Mouse (Mus musculus) splenic B cell, adult 2 months (primary cell): ENCODE data around the gene Olfr53.
"Not testable (repeated sequence)": the region's sequence is repeated elsewhere in the genome, so short reads cannot be mapped to it uniquely, and the experiment has no call there.

Experiments used
- DNase-seq: peaks from one replicate; pipeline ENCODE4 v3.0.0-alpha.2; 2011; ENCODE audit warnings: low read depth, low spot score
- H3K27me3 ChIP-seq: 2 replicates; pipeline ENCODE4 v1.6.1; 2012; ENCODE audit warnings: mild to moderate bottlenecking, low read length, moderate library complexity, mixed read lengths; ENCODE audit not compliant: control insufficient read depth, poor library complexity, insufficient read depth, severe bottlenecking
- H3K36me3 ChIP-seq: 2 replicates; pipeline ENCODE4 v1.6.1; 2012; ENCODE audit warnings: mild to moderate bottlenecking, low read length, moderate library complexity, mixed read lengths; ENCODE audit not compliant: control insufficient read depth, poor library complexity, insufficient read depth, severe bottlenecking

The Olfr53 gene

GRCm38 (mm10) chr7:140646152-140646551 lies at the start of gene Olfr53:
TSS of gene Olfr53 (plus strand) at chr7:140646452.
- H3K27me3 ChIP-seq: no peaks in the 10 kb centered on the region
- H3K36me3 ChIP-seq: no peaks in the 10 kb centered on the region
- DNase-seq: no peak

- H3K36me3 ChIP-seq, H3K27me3 ChIP-seq, DNase-seq: not testable (repeated sequence)
Observed at GRCm38 (mm10) chr7:140600969-140601368, 45.3 kb upstream of the Olfr53 start, which contains the start of gene Olfr46. TSS of gene Olfr46 (plus strand) at chr7:140601269.

DNA sequence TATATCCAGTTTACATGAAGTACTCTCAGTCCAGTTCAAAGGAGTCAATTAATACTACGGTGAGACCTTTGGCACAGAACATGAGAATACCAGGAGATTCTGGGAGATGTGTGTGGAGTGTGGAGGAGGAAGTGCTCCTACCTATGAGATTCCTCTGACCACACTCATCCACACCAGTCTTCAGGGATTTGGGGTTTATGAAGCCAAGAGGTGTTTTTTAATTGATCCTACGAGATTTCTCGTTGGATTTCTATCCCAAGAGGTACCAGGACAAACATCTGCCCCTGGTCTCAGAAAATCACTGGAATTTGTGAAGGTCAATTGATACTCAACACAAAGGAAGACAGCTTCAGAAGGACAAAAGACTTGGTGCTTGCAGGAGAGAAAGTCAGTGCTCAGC lies 17.6 kb upstream of the Olfr53 start, which contains the start of gene Olfr61:
TSS of gene Olfr61 (plus strand) at position 301 of the 400 bp plus-strand sequence.
- H3K27me3 ChIP-seq, H3K36me3 ChIP-seq, DNase-seq: not testable (repeated sequence)

- Histone ChIP-seq H3K27me3 (no peaks in the 10 kb centered on the region), H3K36me3 (no peaks in the 10 kb centered on the region)
- no peak for DNase-seq
Observed at GRCm38 (mm10) chr7:140630559-140630958, 15.7 kb upstream of the Olfr53 start.

DNA sequence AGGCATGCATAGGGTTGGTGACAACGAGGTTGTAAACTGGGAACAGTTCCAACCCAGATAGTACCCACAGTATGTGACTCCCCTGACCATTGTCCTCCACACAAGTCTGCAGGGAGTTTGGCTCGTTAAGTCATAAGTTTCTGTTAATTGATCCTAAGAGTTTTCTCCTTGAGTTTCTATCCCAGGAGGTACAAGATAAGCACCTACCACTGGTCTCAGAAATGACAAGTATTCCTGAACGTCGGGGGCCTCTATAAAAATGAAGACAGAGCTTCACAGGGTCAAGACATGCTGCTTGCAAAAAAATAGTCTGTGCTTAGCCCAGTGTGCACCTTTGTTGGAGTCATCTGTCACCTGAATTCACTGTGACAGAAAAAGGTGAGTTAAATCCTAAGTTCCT lies 13.4 kb downstream of the Olfr53 start, which contains the start of gene Olfr539:
TSS of gene Olfr539 (plus strand) at position 301 of the 400 bp plus-strand sequence.
- no peaks in the 10 kb centered on the region for H3K36me3 ChIP-seq

GRCm38 (mm10) chr7:140670693-140671092 lies 24.4 kb downstream of the Olfr53 start:
- not testable (repeated sequence) for H3K36me3 ChIP-seq, H3K27me3 ChIP-seq, DNase-seq

More for the DNA sequence above, 13.4 kb downstream of the Olfr53 start, which contains the start of gene Olfr539:
- no peaks in the 10 kb centered on the region for H3K27me3 ChIP-seq
- no peak for DNase-seq

DNA sequence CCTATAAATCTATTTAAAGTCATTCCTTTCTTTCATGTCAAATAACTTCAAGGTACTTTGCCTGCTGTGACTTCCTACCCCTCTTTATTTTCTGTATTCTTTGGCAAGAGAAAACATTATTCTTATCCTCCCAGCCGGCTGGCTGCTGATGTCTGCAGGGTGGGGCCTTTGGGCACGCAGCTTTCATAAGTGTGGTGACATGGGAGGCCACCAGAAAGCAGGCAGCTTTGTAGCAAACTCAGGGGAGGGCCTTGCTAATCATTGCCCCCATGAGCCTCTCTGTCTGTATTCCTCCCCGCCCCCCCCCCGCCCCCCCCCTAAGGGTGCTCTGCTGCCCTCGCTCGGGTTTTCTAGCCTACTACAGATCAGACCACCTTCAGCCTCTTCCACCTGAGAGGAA lies 29.6 kb downstream of the Olfr53 start:
- no peak for DNase-seq

DNA sequence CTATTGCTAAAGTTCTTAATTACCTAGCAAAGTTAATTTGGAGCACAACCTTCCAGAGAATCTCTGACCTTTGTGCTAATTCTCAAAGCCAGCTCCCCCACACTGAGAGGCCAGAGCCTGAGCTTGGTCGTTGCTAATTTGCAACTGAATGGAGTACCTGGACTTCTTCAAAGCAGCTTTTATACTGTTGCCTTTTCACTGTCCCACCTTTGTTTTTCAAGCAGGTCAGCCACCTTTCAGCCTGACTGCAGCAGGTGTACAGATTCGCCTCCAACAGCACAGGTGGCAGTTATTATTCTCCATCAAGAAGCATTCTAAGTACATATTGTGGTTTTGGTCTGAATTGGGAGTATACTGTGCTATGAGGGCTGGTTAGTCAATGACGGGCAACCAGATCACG lies 33.3 kb downstream of the Olfr53 start:
- DNase-seq: not testable (repeated sequence)

More for the DNA sequence above, 29.6 kb downstream of the Olfr53 start:
- no peaks in the 10 kb centered on the region for H3K36me3 ChIP-seq
- H3K27me3 ChIP-seq: no peaks in the 10 kb centered on the region

GRCm38 (mm10) chr7:140681651-140682050 lies 35.4 kb downstream of the Olfr53 start, which contains the start of gene Olfr45:
TSS of gene Olfr45 (plus strand) at chr7:140681951.
- Histone ChIP-seq H3K27me3 (no peaks in the 10 kb centered on the region), H3K36me3 (no peaks in the 10 kb centered on the region)
- no peak for DNase-seq

More for the DNA sequence above, 33.3 kb downstream of the Olfr53 start:
- not testable (repeated sequence) for H3K36me3 ChIP-seq, H3K27me3 ChIP-seq

DNA sequence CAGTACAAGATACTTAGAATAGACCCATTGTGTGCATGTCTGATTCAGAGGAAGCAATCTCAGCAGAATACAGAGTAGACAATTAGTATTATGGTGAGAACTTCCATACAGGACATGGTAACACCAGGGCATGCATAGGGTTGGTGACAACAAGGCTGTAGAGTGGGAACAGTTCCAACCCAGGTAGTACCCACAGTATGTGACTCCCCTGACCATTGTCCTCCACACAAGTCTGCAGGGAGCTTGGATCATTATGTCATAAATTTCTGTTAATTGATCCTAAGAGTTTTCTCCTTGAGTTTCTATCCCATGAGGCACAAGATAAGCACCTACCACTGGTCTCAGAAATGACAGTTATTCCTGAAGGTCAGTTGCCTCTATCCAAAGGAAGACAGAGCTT lies 50.7 kb downstream of the Olfr53 start, which contains the start of gene Olfr541:
TSS of gene Olfr541 (plus strand) at position 301 of the 400 bp plus-strand sequence.
- H3K27me3 ChIP-seq: no peaks in the 10 kb centered on the region
- H3K36me3 ChIP-seq: no peaks in the 10 kb centered on the region
- DNase-seq: no peak
